Mouse (Mus musculus) CD4-positive, CD25-positive, alpha-beta regulatory T cell, adult 2 months (primary cell): Measurements from ENCODE around the gene Wwtr1.

Source experiments
- DNase-seq: peaks from one replicate; pipeline ENCODE4 v3.0.0-alpha.2; 2012; ENCODE audit warnings: low read depth, low spot score

Gene Wwtr1

DNA sequence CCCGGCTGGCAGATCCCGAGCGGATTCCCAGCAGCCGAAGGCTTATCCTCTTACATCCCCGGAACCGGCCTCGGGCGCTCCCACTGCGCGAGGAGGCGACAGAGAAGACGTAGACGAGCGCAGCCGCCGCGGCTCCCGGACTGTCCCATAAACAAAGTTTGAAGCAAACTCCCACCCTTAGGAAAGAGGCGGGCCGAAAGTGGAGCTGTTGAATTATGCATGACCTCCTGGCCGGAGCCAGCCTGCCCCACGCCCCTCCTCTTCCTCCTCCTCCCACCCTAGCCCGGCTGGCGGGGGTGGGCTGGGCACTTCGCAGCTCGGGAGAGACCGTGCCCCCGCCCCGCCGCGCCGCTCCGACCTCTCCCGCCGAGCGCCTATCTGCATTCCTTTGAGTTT is at the start of gene Wwtr1:
TSS of gene Wwtr1 (minus strand) at position 251 of the 396 bp plus-strand sequence.
- DNase-seq = no peak

DNA sequence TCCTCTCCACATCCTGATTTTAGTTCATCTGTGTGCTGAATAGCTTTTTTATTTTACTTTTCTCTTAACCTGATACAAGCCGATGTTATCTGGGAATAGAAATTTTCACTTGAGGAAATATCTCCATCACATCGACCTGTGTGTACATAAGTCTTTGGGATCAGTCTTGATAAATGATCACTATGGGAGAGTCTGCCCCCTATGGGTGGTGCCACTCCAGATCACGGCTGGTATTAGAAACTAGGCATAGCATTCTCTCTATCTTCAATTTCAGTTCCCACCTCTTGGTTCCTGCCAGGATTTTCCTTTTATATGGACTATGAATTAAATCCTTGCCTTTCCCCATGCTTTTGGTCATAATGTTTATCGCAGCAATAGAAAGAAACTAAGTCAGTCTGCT is 44.0 kb upstream of the Wwtr1 start:
- DNase-seq = no peak

- no peak for DNase-seq
These were observed 39.9 kb upstream of the Wwtr1 start for GRCm38 (mm10) chr3:57615652-57616051.

DNA sequence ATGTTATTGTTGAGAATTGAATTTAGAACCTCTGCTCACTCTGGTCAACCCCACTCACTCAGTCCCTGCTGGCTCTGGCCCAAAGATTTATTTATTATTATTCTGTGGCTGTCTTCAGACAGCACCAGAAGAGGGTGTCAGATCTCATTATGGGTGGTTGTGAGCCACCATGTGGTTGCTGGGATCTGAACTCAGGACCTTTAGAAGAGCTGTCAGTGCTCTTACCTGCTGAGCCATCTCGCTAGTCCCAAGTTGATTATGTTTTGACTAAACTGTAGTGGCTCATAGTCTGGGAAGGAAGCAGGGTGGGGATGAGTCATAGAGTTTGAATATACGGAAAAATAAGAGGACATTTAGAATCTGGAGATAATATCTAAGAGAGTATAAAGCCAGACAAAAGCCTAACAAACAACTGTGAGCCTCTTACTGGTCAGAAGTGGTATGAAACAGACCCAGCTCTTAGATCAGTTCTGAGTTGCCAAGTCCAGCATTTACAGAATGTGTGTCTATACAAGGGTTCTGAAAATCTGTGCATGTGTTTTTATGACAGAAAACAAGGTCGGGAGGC is 36.8 kb upstream of the Wwtr1 start:
- no peak for DNase-seq

DNA sequence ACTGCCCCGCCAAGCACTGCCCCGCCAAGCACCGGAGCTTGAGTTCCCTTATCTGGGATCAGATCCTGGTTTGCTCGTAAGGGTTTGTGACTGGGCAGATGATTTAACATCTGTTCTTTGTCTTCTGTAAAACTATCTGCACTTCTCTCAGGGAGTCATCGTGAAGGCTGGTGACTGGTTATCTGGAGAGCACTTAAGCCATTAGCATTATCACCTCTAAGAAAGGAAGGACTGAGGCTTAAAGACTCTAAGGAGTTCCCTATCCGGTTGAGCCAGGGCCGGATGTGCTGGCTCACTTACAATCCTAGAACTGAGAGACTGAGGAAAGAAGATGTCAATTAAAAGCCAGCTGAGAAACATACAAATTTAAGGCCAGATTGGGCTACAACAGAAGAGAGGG is 36.1 kb upstream of the Wwtr1 start:
- DNase-seq = no peak

DNA sequence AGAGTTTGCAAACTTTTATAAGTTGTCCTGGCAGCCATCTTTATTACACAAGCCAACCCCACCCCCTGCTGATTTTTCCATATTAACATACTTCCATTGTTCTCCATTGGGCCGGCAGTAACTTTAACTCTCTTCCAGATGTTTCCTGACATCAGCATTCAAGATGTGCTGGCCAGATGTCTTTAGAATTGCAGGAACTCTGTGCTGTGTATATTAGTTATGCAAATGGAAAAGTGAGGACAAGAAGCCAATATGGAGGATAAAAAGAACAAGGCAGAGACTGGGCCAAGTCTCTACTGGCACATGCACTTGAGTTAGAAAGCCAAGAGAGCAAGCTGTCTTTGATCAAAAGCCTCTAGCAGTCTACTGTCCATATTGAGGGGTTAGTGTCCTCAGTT is 28.9 kb upstream of the Wwtr1 start:
- DNase-seq = no peak

GRCm38 (mm10) chr3:57603891-57604617 is 28.3 kb upstream of the Wwtr1 start:
- DNase-seq = no peak

GRCm38 (mm10) chr3:57602610-57603009 is 26.9 kb upstream of the Wwtr1 start:
- no peak for DNase-seq

GRCm38 (mm10) chr3:57596566-57596965 is 20.9 kb upstream of the Wwtr1 start:
- DNase-seq = no peak

GRCm38 (mm10) chr3:57595506-57595905 is 19.8 kb upstream of the Wwtr1 start:
- no peak for DNase-seq

- no peak for DNase-seq
These were observed 10.3 kb upstream of the Wwtr1 start for GRCm38 (mm10) chr3:57585967-57586366.

DNA sequence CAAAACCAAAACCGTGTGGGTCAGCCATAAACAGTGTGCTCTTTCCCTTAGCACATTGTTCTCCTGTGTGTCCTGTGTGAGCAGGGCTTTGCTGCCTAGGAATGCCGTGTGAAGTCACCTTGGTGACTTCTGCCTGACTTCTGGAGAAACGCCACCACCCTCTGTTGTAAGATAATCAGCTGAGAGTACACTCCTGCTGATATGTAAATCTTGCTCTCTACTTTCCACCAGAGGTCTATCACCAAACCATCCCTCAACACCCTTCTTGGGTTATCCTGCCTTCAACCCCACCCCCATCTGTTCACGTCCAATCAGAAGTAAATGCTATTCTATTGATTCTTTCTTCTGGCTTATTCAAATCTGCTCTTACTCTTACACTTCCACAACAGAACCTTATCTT is 7.8 kb upstream of the Wwtr1 start:
- DNase-seq = no peak

DNA sequence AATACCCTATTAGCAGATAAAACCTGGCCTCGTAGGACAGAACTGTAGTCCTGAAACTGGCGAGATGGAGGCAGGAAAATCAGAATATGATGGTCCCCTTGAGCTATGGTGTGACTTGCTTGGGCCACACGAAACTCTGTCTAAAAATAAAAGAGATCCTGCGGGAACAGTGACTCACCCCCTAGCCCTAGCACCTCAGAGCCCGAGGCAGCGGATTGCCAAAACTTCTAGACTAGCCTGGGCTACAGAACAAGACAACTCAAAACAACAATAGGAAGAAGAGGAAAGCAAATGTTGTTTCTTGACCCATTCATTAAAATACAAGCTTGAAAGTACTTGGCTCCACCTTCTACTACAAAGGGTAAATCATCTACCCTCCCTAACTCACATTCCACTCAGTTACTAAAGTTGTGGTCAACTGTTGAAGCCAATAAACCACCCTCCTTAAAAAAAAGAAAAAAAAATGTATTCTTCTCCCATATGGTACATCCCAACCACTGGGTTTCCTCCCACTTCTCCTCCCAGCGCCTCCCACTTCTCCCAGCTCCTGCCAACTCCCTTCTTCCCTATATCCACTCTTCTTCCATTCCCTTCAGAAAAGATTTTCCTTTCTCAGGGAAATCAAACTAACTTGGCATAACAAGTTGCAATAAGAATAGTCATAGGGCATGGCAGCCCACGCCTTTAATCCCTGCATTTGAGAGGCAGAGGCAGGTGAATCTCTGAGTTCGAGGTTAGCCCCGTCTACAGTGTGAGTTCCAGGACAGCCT is 4.9 kb upstream of the Wwtr1 start:
- no peak for DNase-seq

DNA sequence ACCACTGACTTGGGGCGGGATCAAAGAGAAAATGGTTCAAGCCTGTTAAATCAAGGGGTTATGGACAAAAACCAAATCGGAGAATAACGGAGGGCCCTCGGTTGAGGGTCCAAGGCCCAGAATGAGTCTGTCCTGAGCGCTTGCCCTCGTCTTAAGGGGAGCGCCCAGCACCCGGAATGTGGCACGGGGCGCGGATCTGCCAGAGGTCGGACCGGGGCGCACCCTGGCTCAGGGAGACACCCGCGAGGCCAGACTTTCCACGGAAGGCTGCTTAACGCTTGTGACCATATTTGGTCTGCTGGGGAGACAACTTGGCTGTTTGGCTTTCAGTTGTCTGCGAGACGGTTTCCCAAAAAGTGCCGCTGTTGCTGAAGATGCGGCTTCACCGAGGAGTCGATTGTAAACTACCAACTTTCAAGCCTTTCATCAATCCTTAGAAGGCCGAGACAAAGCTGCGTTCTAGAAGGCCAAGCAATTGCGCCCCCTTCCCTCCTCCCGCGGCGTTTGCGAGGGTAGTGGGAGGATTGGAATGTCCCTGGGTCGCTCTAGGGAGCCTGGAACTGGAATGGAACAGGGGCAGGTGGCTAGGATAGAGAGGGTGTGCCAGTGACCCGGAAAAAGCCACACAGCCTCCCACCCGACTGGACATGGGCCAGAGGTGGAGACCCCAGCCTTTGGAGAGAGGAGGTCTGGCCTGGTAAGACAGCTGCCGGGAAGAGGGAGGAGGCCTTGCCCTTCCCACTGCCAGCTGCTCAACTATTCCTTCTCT is 530 bp upstream of the Wwtr1 start:
- DNase-seq = no peak

DNA sequence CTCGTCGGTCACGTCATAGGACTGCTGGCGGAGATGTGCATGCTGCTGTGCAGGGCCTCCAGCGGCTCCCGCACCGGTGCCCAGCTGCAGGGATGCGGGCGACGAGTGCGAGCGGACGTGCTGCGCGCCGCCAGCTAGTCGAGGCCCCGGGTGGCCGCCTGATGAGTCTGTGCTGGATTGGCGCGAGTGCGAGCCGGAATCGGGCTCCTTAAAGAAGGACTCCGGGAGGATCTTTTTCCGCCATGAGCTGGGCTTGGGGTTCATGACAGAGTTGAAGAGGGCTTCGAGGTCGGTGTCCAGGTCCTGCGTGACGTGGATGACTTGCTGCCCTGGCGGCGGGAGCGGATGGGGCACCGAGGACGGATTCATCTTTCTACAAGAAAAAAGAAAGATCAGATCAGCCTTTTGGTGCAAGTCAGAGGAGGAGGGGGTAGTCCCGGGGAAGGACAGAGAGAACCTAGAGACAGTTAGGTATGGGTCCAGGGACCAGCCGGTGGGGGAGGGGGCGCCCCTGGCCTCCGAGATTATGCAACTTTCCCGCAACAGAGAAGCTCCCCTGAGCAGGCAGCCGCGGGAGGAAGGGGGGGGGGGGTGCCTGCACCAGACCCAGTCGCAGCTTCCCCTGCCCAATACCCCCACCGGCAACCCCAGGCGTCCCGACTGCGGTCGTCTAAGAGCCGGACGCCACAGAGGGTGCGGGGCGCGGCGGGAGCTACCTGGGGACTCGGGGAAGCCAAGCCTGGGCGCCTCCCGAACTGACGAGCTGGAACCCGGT is 638 bp downstream of the Wwtr1 start:
- no peak for DNase-seq

DNA sequence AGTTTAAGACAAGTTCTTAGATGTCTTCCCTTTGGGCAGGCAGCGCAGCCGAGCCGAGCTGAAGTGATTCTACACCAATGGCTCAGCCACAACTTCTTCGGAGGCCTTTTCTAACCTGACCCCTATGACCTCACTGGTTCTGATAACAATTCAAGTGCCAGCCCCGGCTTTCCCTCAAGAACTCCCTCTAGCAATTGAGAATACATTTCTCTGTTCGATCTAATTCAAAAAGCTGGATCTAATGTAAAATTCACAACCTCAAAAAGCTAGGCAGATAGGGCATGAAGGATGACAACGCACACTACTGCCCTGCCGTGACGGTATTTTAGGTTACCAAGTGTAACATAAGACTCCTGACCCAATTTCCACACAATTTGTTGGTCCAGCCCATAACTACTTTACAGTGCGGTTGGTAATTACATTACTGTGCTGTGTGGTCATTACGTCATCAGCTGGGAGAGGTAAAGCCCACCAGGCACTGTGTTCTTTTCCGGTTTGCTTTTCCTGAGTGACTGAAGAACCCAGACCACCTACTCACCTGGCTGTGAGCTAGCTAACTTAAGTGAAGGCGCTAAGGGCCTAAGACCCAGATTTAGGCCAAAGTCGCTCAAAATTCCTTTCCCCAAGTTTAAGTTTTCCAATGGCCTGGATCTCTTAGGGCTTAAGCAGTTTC is 1.7 kb downstream of the Wwtr1 start:
- DNase-seq = no peak

DNA sequence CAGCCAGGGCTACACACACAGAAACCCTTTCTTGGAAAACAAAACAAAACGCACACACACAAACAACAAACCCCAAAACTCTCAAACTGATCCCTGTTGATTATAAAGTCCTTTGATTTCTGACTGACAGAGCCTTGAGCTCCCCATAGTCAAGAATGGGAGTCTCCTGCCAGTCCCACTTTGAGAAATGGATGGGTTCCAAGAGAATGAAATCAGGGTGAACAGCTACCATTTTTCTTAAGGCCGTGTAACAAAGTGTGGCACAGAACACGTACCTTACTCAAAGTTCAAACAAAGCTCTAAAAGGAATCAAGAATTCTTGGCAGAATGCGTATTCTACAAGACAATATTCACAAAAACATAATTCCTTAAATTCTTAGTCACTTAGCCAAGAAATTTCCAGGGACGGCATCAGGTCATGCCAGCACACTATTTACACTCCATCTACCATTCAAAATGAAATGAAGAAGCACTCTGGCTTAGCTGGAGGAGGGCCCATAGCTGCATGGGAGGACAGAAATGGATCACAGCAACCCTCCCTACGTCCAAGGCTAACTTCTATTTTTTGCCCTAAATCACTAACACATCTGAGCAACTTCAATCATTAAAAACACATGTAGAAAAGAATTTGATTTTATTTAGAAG is 3.3 kb downstream of the Wwtr1 start:
- DNase-seq = no peak

- no peak for DNase-seq
These were observed 9.1 kb downstream of the Wwtr1 start for GRCm38 (mm10) chr3:57566655-57567054.

DNA sequence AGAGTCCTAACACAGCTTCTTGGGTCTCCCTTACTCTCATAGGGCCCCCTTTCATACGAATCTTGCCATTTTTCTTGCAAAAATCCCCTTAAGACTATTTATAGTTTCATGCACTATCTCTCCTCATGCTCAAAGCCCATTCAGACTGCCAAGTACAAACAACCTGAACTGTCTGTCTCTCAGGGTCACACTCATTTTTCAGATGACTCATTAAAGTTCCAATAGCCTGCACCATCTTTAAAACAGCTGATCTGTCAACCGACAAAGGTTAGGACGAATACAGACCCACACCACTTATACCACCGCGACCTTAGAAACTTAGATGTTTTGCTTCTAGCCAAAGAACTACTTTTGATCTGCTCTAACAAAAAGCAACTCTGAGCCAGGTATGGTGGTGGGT is 12.1 kb downstream of the Wwtr1 start:
- DNase-seq = no peak

DNA sequence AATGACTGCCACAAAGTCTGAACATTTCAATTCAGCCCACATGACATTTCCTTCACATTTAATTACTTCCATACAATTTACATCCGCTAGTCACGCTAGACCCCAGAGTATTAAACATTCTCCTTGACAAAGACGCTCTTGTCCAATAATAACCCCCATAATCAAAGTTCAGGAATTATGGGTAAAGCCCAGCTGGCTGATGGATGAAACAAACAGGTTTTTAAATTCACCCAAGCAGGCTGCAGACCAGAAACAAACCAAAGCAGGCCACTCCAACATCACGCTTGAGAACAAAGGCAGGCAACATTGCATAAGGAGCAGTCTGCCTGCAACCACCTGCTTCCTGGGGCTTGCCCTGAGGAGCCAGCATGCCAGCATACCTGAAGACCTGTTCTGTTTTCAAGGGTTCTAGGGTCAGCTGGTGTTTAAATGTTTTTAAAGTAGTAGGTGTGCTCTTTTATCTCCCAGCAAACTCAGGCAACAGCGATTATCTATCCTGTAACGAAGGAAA is 12.7 kb downstream of the Wwtr1 start:
- DNase-seq = no peak
